Mouse (Mus musculus) hindbrain, embryonic 13.5 days (tissue): ENCODE data around the gene Calhm3. TPM values are rescaled to one million over a fixed set of nuclear protein-coding genes. Genes with fewer than 3 reads are reported as not detected.
"Not testable (repeated sequence)": the region's sequence is repeated elsewhere in the genome, so short reads cannot be mapped to it uniquely, and the experiment has no call there.

Experiments
- ATAC-seq: fragments of 200-750 bp; cut with Nextera tagmentation; 2 replicates; pipeline ENCODE4 v1.8.0; 2017; ENCODE audit warnings: moderate TSS enrichment; ENCODE audit not compliant: low FRiP score
- H3K27ac ChIP-seq: fragments of 300-500 bp; sonication (generic); 2 replicates; pipeline ENCODE4 v1.5.1; 2015; ENCODE audit warnings: inconsistent platforms, mild to moderate bottlenecking, moderate library complexity
- H3K27me3 ChIP-seq: fragments of 300-500 bp; sonication (generic); 2 replicates; pipeline ENCODE4 v1.6.1; 2015; ENCODE audit warnings: mild to moderate bottlenecking, inconsistent platforms
- H3K36me3 ChIP-seq: fragments of 300-500 bp; sonication (generic); 2 replicates; pipeline ENCODE4 v1.6.1; 2015; ENCODE audit warnings: mild to moderate bottlenecking, inconsistent platforms
- H3K4me1 ChIP-seq: fragments of 300-500 bp; sonication (generic); replicated peaks from 2 replicates; pipeline ENCODE4 v1.6.1; 2015; ENCODE audit warnings: inconsistent platforms
- H3K4me2 ChIP-seq: fragments of 300-500 bp; sonication (generic); 2 replicates; pipeline ENCODE4 v1.6.1; 2015; ENCODE audit warnings: inconsistent platforms, mild to moderate bottlenecking, moderate library complexity
- H3K4me3 ChIP-seq: fragments of 300-500 bp; sonication (generic); 2 replicates; pipeline ENCODE4 v1.5.1; 2015; ENCODE audit warnings: mild to moderate bottlenecking, inconsistent platforms
- H3K9ac ChIP-seq: fragments of 300-500 bp; sonication (generic); 2 replicates; pipeline ENCODE4 v1.6.1; 2015; ENCODE audit warnings: mild to moderate bottlenecking, inconsistent platforms
- H3K9me3 ChIP-seq: fragments of 300-500 bp; sonication (generic); 2 replicates; pipeline ENCODE4 v1.6.1; 2016; ENCODE audit warnings: inconsistent platforms
- WGBS: fragments of 180-500 bp; shearing (Covaris S2); methylation state at CpG from one replicate; pipeline ENCODE4 v1.1.7; 2015; 5-methylcytosine and 5-hydroxymethylcytosine counted together
- polyA plus RNA-seq: library from polyadenylated mRNA; unstranded; fragments of >200 nt; fragmentation: Nextera tagmentation; extraction: Ambion mirVana; gene quantifications from 2 replicates; pipeline ENCODE4 v1.2.1, GENCODE M21; 2015

Gene Calhm3
- polyA plus RNA-seq, 1 experiment from 2014 or later: not detected

DNA sequence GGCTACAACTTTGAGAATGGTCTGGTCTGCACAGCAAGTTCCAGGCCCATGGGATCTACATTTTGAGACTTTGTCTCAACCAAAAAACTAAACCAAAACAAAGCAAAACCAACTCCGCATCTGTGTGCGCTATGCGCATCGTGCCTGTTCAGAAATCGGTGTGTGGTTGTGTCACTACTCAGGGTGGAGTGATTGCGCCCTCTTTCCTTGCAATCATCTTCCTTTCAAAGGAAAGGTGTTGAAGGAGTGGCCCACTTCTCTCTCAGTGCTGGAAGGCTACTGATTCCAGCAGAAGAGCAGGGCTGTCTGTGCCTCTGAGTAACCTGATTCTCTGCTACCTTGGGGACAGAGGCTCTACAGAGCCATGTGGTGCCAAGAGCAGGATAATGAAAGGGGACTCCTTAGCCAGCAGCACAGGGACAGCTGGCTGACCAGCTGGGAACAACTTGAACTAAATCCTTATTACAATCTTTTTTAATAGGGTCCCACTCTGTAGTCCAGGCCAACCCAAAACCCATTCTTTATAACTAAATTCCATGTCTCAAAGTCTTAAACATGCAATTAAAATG, 5.7 kb upstream of the Calhm3 start:
- Histone ChIP-seq H3K36me3 (no peaks in the 10 kb centered on the region), H3K27me3 (no peaks in the 10 kb centered on the region), H3K4me2 (no peak overlapping the region), H3K4me1 (no peaks in the 10 kb centered on the region), H3K4me3 (no peak overlapping the region), H3K9ac (no peak overlapping the region), H3K9me3 (no peaks in the 10 kb centered on the region), H3K27ac (no peak overlapping the region)
- ATAC-seq: no peak
- WGBS: 93% methylated on average over 6 of the region's 6 CpGs

DNA sequence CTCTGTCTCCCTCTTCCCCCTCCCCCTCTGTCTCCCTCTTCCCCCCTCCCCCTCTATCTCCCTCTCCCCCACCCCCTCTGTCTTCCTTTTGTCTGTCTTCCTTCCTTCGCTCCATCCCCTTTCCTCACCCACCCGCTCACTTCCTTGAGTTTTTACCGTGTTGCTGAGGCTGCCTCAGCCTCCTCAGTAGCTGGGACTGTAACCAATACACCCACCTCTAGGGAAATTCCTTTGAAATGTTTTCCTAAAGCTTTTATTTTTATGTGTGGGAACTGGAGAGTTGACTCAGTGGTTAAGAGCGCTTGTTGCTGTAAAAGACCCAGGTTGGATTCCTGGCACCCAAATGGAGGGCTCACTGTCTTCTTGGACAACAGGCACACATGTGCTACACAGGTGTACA, 4.1 kb upstream of the Calhm3 start:
- Histone ChIP-seq H3K4me3 (no peak overlapping the region), H3K27ac (no peak overlapping the region), H3K9ac (no peak overlapping the region), H3K4me1 (no peaks in the 10 kb centered on the region), H3K4me2 (no peak overlapping the region), H3K9me3 (no peaks in the 10 kb centered on the region), H3K27me3 (no peaks in the 10 kb centered on the region), H3K36me3 (no peaks in the 10 kb centered on the region)
- ATAC-seq: no peak
- WGBS: 68% methylated on average over 4 of the region's 4 CpGs

DNA sequence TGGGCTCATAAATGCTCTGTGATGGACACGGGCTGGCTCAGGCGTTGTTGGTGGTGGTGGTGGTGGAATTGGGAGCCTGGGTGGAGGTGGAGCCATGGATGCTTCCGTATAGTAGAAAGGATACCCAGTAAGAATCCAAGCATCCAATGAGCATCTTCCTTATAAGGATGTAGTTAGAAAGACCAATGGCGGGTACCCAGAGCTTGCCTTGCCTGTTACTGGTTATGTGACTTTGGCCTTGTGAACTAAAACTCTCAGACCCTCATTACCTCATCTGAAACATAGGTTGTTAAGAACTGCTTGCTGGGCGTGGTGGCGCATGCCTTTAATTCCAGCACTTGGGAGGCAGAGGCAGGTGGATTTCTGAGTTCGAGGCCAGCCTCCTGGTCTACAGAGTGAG, 3.8 kb downstream of the Calhm3 start:
- H3K27ac ChIP-seq: no peak overlapping the region
- H3K36me3 ChIP-seq: no peaks in the 10 kb centered on the region
- WGBS: 95% methylated on average over 7 of the region's 7 CpGs

DNA sequence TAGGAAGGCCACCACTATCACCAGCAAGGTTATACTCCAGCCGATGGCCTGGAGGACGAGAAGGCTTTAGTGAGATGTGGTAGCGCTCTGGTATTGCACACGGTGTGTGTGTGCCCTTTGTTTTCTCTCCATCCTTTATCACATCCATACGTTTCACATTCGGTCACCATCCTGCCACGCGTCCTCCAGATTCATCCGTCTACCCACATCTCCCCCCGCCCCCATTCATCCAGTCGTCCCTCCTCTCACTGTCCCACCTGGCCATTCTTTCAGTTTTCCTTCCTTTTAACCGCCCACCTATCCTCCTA, 5.5 kb downstream of the Calhm3 start:
- Histone ChIP-seq H3K9me3 (no peaks in the 10 kb centered on the region), H3K27me3 (no peaks in the 10 kb centered on the region), H3K36me3 (no peaks in the 10 kb centered on the region), H3K4me3 (peak overlapping the region; percentile 38), H3K9ac (peak overlapping the region; percentile 66), H3K27ac (no peak overlapping the region), H3K4me2 (peak overlapping the region; percentile 64), H3K4me1 (peaks cover 12% of the 10 kb centered on the region; the same call in 1 of the 2 replicates)
- ATAC-seq: no peak
- 70% methylated on average over 12 of the region's 12 CpGs for WGBS

More for the DNA sequence above, 3.8 kb downstream of the Calhm3 start:
- H3K4me2 ChIP-seq: no peak overlapping the region
- no peak overlapping the region for H3K9ac ChIP-seq
- no peak for ATAC-seq
- H3K9me3 ChIP-seq: no peaks in the 10 kb centered on the region
- no peak overlapping the region for H3K4me3 ChIP-seq
- no peaks in the 10 kb centered on the region for H3K27me3 ChIP-seq
- H3K4me1 ChIP-seq: peaks cover 12% of the 10 kb centered on the region; the same call in 1 of the 2 replicates

DNA sequence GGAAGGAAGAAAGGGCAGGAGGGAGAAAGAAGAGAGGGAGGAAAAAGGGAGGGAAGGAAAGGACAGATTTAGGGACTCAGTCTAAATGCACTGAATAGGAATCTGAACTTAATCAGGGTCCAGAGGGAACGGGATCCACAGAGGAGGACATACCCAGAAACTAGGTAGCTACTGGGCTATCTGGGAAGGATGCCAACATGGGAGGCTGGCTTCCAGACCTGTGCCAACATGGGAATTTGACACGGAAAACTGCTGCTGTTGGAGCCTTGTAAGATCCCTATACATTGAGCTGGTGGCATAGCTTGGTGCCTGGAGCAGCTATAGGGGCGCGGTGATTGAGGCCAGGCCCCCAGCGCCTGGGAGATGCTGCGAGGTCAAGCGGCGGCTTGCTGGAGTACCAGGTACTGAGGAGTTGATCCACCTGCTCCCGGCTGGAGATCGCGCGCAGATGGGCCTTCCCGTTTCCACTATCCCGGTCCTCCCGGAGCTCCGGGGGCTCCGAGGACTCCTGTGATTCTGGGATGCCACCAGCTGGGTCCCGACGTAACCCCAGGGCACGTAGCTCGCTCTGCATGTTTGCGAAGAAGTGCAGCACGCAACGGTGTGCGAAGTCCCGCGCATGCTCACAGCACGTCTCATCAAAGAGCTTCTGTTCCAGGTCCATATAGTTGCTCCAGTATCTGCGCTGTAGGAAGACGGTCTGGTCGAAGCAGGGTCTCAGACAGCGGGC, 6.1 kb downstream of the Calhm3 start:
- peak overlapping the region; percentile 64 for H3K4me2 ChIP-seq
- no peaks in the 10 kb centered on the region for H3K36me3 ChIP-seq
- no peaks in the 10 kb centered on the region for H3K9me3 ChIP-seq
- H3K27me3 ChIP-seq: no peaks in the 10 kb centered on the region
- H3K9ac ChIP-seq: peak overlapping the region; percentile 66
- H3K27ac ChIP-seq: no peak overlapping the region
- ATAC-seq: peak; percentile 24; the same call in 1 of the 2 replicates
- H3K4me3 ChIP-seq: peak overlapping the region; percentile 38
- 21% methylated on average over 32 of the region's 32 CpGs for WGBS
- H3K4me1 ChIP-seq: peaks cover 15% of the 10 kb centered on the region; the same call in 1 of the 2 replicates

DNA sequence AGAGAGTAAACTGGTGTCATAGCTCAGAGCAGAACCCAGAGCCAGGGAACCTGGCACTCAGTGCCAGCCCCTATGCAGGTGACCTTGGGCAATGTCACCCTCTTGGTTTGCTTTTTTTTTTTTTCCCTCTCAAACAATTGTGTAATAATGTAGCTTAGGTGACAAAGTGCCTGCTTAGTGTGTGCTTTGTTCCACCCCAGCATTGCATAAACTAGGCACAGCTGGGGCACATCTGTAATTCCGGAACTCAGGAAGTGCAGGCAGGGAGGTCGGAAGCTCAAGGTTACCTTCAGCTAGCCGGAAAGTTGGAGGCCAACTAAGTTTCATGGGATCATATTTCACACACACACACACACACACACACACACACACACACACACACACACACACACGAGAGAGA, 7.7 kb downstream of the Calhm3 start:
- Histone ChIP-seq H3K9ac (no peak overlapping the region), H3K27ac (no peak overlapping the region), H3K4me1 (peaks cover 15% of the 10 kb centered on the region; the same call in 1 of the 2 replicates), H3K36me3 (no peaks in the 10 kb centered on the region), H3K9me3 (no peaks in the 10 kb centered on the region), H3K27me3 (no peaks in the 10 kb centered on the region), H3K4me3 (no peak overlapping the region), H3K4me2 (no peak overlapping the region)
- WGBS: 66% methylated on average over 4 of the region's 4 CpGs
- ATAC-seq: no peak

DNA sequence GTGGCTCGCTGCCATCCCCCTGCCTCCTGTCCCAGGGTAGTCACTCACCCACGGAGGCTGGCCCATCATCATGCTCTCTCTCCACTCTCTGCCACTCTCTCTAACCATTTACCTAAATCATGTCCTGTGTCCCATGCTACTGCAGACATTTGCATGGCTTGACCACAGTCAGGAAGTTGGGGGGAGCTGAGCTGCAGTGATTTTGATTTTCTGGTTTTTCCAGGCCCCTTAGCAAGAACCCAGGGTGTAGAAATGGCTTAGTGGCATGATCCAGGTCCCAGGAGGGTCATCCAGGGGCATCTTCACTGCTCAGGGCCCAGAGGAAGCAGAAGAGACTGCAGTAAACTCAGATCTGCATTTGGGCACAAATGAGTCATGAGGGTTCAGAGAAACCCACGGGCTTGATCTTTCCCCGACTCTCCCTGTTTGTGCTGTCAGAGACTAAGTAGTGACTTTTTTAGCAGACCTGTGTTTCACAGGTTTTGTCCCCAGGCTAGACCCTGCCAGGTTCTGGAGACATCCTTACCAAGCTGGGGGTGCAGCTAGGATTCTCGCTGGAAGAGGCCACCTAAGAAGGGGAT, 9.2 kb downstream of the Calhm3 start:
- H3K9me3 ChIP-seq: no peaks in the 10 kb centered on the region
- H3K36me3 ChIP-seq: no peaks in the 10 kb centered on the region
- no peak overlapping the region for H3K4me3 ChIP-seq
- H3K4me1 ChIP-seq: peaks cover 15% of the 10 kb centered on the region; the same call in 1 of the 2 replicates
- 0 out of 2 replicates have a peak overlapping the region, but pooled peaks have one; percentile 35 for H3K9ac ChIP-seq
- no peaks in the 10 kb centered on the region for H3K27me3 ChIP-seq
- H3K4me2 ChIP-seq: no peak overlapping the region
- no peak overlapping the region for H3K27ac ChIP-seq
- WGBS: 78% methylated on average over 5 of the region's 5 CpGs
- ATAC-seq: no peak

DNA sequence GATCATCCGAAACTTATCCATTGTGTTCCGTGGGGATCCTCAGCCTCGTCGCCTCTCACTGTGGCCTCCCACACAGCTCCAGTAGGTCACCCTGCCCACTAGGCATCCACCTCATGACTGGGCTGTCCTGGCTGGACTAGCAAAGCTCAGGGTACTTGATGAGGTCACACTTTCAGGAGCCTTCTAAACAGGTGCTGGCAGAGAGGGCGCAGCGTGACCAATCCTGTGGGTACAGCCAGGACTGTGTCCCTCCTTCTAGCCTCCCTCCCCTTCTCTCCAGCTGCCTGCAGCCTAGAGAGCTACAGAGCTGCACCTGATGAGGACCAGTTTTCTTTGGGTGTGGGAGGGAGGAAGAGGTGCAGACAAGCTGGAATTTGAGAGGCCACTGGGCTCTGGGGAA, 13.4 kb downstream of the Calhm3 start, which contains the start of gene Calhm1:
Gene Calhm1 (minus strand): TSS at position 101 of the 400 bp plus-strand sequence.
- H3K36me3 ChIP-seq: no peaks in the 10 kb centered on the region
- no peak within 1 kb of the TSS for H3K27ac ChIP-seq
- WGBS: 91% methylated on average over 6 of the region's 6 CpGs
- H3K4me1 ChIP-seq: 0 out of 2 replicates have a peak, but pooled peaks cover 3% of the 10 kb centered on the region
- no peaks in the 10 kb centered on the region for H3K9me3 ChIP-seq
- H3K9ac ChIP-seq: no peak within 1 kb of the TSS
- no peak within 1 kb of the TSS for H3K4me3 ChIP-seq
- ATAC-seq: no peak
- H3K4me2 ChIP-seq: no peak within 1 kb of the TSS
- H3K27me3 ChIP-seq: no peaks in the 10 kb centered on the region

DNA sequence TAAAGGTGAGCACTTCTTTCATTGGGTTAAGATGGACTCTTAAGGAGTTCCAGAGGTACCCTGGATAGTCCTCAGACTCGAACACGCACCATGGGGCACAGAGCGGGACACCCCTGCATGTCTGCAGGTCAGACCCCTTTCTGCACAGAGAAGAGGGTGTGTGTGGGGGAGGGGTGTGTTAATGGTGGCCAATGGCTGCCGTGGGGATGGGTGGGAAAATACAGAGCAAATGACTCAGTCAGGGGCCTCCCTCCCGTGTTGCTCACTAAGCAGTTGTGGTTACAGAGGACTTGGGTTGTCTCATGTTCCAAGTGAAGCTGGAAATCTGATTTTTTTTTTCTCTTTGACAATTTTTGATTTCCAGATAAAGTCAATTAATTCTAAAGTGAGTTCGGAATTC, 15.1 kb downstream of the Calhm3 start:
- H3K4me1 ChIP-seq: peaks cover 16% of the 10 kb centered on the region
- H3K36me3 ChIP-seq: no peaks in the 10 kb centered on the region
- no peaks in the 10 kb centered on the region for H3K9me3 ChIP-seq
- H3K4me3 ChIP-seq: no peak overlapping the region
- H3K9ac ChIP-seq: no peak overlapping the region
- H3K27me3 ChIP-seq: peaks cover 11% of the 10 kb centered on the region; the same call in 1 of the 2 replicates
- H3K4me2 ChIP-seq: no peak overlapping the region
- WGBS: 80% methylated on average over 6 of the region's 6 CpGs
- no peak for ATAC-seq
- H3K27ac ChIP-seq: no peak overlapping the region

DNA sequence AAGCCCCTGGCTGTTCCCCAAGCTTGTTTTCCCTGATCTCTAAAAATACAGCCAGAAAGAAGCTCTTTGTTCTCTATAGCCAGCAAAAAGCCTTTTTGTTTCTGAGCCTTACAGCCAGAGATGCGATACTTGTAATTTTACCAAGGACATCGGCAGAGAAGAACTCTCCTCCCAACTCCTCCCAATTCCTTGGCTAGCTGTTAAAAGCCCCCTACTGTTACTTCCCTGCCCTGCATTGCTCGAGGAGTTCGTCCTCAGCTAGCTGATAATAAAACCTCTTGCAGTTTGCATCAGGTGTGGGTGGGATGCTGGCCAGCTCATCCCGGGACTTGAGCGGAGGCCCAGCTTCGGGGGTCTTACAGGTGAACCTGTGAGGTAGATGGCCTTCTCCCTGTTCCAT, 18.0 kb downstream of the Calhm3 start:
- H3K4me1 ChIP-seq: peaks cover 23% of the 10 kb centered on the region
- not testable (repeated sequence) for H3K4me2 ChIP-seq, H3K27ac ChIP-seq, H3K4me3 ChIP-seq, H3K9ac ChIP-seq, H3K36me3 ChIP-seq, ATAC-seq, H3K9me3 ChIP-seq
- 49% methylated on average over 7 of the region's 7 CpGs for WGBS
- peaks cover 16% of the 10 kb centered on the region; the same call in 1 of the 2 replicates for H3K27me3 ChIP-seq

DNA sequence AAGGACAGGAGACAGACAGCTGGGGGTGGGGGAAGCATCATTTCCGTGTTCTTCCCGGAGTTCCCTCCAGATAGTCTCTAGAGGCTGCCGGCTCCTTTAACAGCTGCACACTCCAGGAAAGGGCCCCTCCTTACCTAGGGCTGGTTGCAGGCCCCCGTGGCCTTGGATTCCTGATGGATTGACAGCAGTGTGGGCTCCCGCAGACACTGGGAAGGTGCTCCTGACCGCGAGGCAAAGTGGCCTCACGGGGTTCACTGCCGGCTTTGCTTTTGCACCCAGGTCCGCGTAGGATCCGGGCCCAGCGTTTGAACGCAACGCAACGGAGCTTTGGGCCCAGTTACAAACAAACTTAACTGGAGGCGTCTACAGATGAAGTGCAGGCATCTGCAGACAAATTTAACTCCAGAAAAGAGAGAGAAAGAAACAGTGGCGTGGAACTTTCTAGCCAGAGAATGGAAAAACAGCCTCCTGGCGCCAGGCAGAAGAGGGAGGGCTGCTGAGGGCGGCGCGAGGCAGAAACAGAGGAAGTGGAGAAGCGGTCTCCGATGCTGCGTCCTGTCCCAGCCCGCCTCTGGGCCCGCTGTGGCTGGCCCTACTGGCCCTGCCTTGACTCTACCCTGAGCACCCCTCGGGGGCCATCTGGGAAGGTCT, 19.7 kb downstream of the Calhm3 start, which contains the start of gene Calhm2:
Gene Calhm2 (minus strand): TSS at position 524 of the 651 bp plus-strand sequence.
- Histone ChIP-seq H3K9ac (peak within 1 kb of the TSS; percentile 68), H3K27me3 (peaks cover 16% of the 10 kb centered on the region; the same call in 1 of the 2 replicates), H3K4me3 (peak within 1 kb of the TSS; percentile 23), H3K4me1 (peaks cover 23% of the 10 kb centered on the region), H3K9me3 (no peaks in the 10 kb centered on the region), H3K36me3 (peaks cover 4% of the 10 kb centered on the region), H3K4me2 (peak within 1 kb of the TSS; percentile 46), H3K27ac (no peak within 1 kb of the TSS; the same call in 1 of the 2 replicates)
- peak; percentile 39; the same call in 1 of the 2 replicates for ATAC-seq
- WGBS: 13% methylated on average over 28 of the region's 28 CpGs

DNA sequence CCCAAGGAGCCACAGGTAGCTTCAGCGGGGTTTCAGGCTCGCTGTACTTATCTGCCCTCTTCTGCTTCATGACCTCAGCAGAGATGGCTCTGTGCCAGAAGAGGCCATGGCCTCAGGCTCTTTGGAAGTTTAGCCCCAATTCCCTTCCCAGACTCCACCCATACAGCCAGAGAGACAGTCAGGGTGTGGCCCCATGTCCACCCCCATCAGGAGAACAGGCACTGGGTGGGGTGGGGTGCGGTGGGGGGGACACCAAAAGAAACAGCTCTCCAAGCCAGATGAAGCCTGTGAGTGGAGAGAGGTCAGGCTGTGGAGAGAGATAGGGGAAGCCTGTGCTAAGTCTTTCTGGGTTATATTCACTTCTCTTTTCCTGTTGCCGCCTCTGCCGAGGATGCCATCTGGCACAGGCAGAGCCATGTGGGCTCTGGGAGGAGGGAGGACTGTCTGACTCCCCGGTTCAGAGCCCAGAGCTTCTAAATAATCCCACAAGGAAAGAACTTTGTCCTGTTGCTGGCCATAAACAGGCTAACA, 20.4 kb downstream of the Calhm3 start:
- Histone ChIP-seq H3K27ac (no peak overlapping the region), H3K9ac (peak overlapping the region; percentile 68), H3K27me3 (peaks cover 16% of the 10 kb centered on the region; the same call in 1 of the 2 replicates), H3K9me3 (no peaks in the 10 kb centered on the region), H3K4me1 (peaks cover 23% of the 10 kb centered on the region), H3K4me3 (peak overlapping the region; percentile 23; the same call in 1 of the 2 replicates), H3K36me3 (peaks cover 12% of the 10 kb centered on the region), H3K4me2 (peak overlapping the region; percentile 46)
- 57% methylated on average over 6 of the region's 6 CpGs for WGBS
- ATAC-seq: no peak
